Mouse (Mus musculus) C2C12 (cell line): Measurements from ENCODE around the gene Wnt6. TPM values are rescaled to one million over a fixed set of nuclear protein-coding genes. Genes with fewer than 3 reads are reported as not detected.

Experiments used
- H3K27me3 ChIP-seq: one replicate; pipeline ENCODE4 v1.6.1; 2011; ENCODE audit not compliant: control insufficient read depth, insufficient read depth, insufficient read length
- H3K36me3 ChIP-seq: one replicate; pipeline ENCODE4 v1.6.1; 2011; ENCODE audit not compliant: control insufficient read depth, insufficient read depth
- H3K4me3 ChIP-seq: one replicate; pipeline ENCODE4 v1.5.1; 2011; ENCODE audit warnings: mild to moderate bottlenecking, control low read depth; ENCODE audit not compliant: poor library complexity, insufficient read depth, severe bottlenecking
- H3K79me2 ChIP-seq: one replicate; pipeline ENCODE4 v1.6.1; 2011; ENCODE audit not compliant: control insufficient read depth, insufficient read depth
- H3K79me3 ChIP-seq: one replicate; pipeline ENCODE4 v1.6.1; 2011; ENCODE audit warnings: low read depth, control low read depth
- H3ac ChIP-seq: one replicate; pipeline ENCODE3; 2011; ENCODE audit warnings: low read depth; ENCODE audit not compliant: control insufficient read depth, insufficient read length
- CEBPB ChIP-seq: IDR thresholded peaks from one replicate; pipeline ENCODE4 v1.6.1; 2011; ENCODE audit warnings: low read depth, mild to moderate bottlenecking, control low read depth, moderate library complexity
- CTCF ChIP-seq: IDR thresholded peaks from one replicate; pipeline ENCODE4 v1.5.1; 2011; ENCODE audit not compliant: control insufficient read depth, insufficient read depth, insufficient read length
- FOSL1 ChIP-seq: IDR thresholded peaks from one replicate; pipeline ENCODE4 v1.8.0; 2011; ENCODE audit warnings: mild to moderate bottlenecking, low read length; ENCODE audit not compliant: poor library complexity, insufficient read depth, severe bottlenecking
- MAX ChIP-seq: IDR thresholded peaks from one replicate; pipeline ENCODE4 v1.6.1; 2011; ENCODE audit warnings: mild to moderate bottlenecking, control low read depth
- MYOD1 ChIP-seq: IDR thresholded peaks from one replicate; pipeline ENCODE4 v1.6.1; 2011; ENCODE audit warnings: low read depth; ENCODE audit not compliant: control insufficient read depth, insufficient read length
- MYOG ChIP-seq: IDR thresholded peaks from one replicate; pipeline ENCODE4 v1.6.1; 2011; ENCODE audit not compliant: control insufficient read depth, insufficient read length; ENCODE audit errors: extremely low read depth
- USF1 ChIP-seq: IDR thresholded peaks from one replicate; pipeline ENCODE4 v1.6.1; 2011; ENCODE audit warnings: low read depth, mild to moderate bottlenecking, control low read depth, moderate library complexity
- polyA plus RNA-seq: library from polyadenylated mRNA; unstranded; fragments of >200 nt; fragmentation: generic; extraction: Trizol; gene quantifications from one replicate; pipeline ENCODE4 v1.2.1, GENCODE M21; 2012; ENCODE audit warnings: missing spikeins

Wnt6 gene
- polyA plus RNA-seq, 1 experiment: 3.0 TPM

- Histone ChIP-seq H3K27me3 (peaks cover 27% of the 10 kb centered on the region), H3K36me3 (no peaks in the 10 kb centered on the region), H3K79me2 (no peaks in the 10 kb centered on the region), H3K79me3 (no peaks in the 10 kb centered on the region), H3ac (no peak overlapping the region), H3K4me3 (no peak overlapping the region)
- TF ChIP-seq FOSL1 (no peak), MYOG (no peak), MAX (no peak), USF1 (no peak), CEBPB (no peak), CTCF (no peak), MYOD1 (no peak)
Measured at GRCm38 (mm10) chr1:74833255-74833654, 61.6 kb downstream of the Wnt6 start.

Other genes starting within 250 kb of the Wnt6 start
- 0.33 TPM for gene Plcd4, start 229.0 kb upstream of the Wnt6 start, polyA plus RNA-seq
- gene Usp37, start 227.6 kb upstream of the Wnt6 start, polyA plus RNA-seq: 4.9 TPM
- gene Zfp142, start 183.6 kb upstream of the Wnt6 start, polyA plus RNA-seq: 8.6 TPM
- gene Bcs1l, start 183.6 kb upstream of the Wnt6 start, polyA plus RNA-seq: 19.9 TPM
- gene Rnf25, start 170.5 kb upstream of the Wnt6 start, polyA plus RNA-seq: 28.3 TPM
- gene Stk36, start 170.4 kb upstream of the Wnt6 start, polyA plus RNA-seq: 2.7 TPM
- 7.6 TPM for gene Ttll4, start 110.1 kb upstream of the Wnt6 start, polyA plus RNA-seq
- gene Cyp27a1, start 58.3 kb upstream of the Wnt6 start, polyA plus RNA-seq: 0.05 TPM
- 0.66 TPM for gene Prkag3, start 22.7 kb upstream of the Wnt6 start, polyA plus RNA-seq
- 12.9 TPM for gene Wnt10a, start 19.6 kb downstream of the Wnt6 start, polyA plus RNA-seq
- gene Cdk5r2, start 83.0 kb downstream of the Wnt6 start, polyA plus RNA-seq: 0.04 TPM
- gene Fev, start 113.5 kb downstream of the Wnt6 start, polyA plus RNA-seq: not detected
- not detected for gene Cryba2, start 121.3 kb downstream of the Wnt6 start, polyA plus RNA-seq
- not detected for gene Cfap65, start 163.7 kb downstream of the Wnt6 start, polyA plus RNA-seq
- gene Ihh, start 179.8 kb downstream of the Wnt6 start, polyA plus RNA-seq: 0.07 TPM